Mouse (Mus musculus) retina, embryonic 14.5 days (tissue): ENCODE measurements at regions not wholly inside any gene's neighbourhood (a gene's known extent, or its start where the extent isn't known, plus 50 kb on each side); places are given as distances from the start of the nearest gene placed in this dataset.
A peak's percentile ranks its signal among the peaks of the same experiment; 100 is the strongest.

Experiments used
- DNase-seq: peaks from one replicate; pipeline ENCODE4 v3.0.0-alpha.2; 2015; ENCODE audit warnings: low spot score

GRCm38 (mm10) chr3:60698189-60698588 is 225.6 kb downstream of the Mbnl1 start:
- DNase-seq: no peak

DNA sequence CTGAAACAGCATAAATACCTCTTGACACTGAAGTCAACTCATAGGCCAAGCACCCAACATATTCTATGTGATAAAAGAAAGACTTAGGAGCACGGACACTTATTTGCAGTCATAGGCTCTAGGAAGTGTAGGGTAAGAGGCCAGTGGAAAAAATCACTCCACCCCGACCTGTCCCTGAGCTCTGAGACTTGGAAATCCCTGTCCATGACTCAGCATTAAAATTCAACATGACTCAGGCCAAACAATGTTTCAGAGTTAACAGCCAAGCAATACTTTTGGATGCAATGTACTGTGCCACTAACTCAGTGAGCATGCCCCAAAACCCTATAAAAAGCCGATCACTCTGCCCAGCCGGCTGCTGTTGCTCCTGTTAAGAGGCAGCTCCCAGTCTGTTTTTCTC is 234.5 kb downstream of the Mbnl1 start:
- no peak for DNase-seq

GRCm38 (mm10) chr3:60712896-60713295 is 240.3 kb downstream of the Mbnl1 start:
- no peak for DNase-seq

GRCm38 (mm10) chr3:60720322-60720721 is 247.7 kb downstream of the Mbnl1 start:
- DNase-seq: no peak

DNA sequence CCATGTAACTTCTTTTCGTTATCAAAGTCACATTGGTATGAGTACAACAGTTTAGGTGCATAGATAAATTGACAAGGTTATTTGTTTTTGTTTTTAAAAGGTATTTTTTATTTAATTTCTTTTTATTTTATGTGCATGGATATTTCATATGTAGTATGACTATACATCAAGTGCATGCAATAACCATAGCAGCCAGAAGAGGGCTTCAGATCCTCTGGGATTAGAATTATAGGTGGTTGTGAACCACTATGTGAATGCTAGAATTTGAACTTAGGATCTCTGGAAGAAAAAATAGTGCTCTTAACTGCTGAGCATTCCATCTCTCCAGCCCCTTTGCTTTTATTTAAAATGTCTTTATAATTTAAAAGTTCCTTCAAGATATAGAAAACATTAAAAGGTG is 258.7 kb downstream of the Mbnl1 start:
- no peak for DNase-seq

DNA sequence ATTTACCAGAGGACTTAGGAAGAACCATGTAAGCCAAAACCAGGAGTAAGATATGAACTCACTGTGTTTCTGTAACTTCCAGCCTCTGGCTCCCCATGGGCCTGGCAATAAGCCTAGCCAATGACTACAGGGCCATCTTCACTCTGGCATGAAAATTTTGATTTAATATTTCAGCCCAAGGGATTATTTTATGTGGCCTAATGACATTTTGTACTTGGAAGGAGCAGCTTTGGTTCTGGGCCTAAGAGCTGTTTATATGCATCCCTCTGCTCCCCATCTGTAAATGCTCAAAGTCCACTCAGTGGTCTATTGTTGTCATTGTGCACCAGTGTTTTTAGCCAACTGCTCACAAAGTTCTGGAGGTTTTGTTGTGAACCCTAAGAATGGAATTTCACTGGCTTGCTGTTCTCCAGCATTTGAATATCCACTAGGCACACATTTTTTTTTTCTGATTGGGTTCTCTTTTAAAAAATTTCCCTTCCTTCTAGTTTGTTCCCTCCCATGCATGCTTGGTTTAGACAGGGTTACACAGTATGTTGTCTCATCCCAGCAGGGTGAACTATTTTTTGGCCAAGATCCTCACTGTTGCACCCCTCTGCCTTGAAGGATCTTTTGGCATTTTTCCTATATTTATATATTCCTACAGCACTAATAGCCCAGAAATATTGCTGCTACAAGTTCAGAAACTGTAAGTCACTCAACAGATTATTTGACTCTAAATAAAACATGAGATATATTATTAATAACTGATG is 261.9 kb upstream of the P2ry1 start:
- DNase-seq: no peak

DNA sequence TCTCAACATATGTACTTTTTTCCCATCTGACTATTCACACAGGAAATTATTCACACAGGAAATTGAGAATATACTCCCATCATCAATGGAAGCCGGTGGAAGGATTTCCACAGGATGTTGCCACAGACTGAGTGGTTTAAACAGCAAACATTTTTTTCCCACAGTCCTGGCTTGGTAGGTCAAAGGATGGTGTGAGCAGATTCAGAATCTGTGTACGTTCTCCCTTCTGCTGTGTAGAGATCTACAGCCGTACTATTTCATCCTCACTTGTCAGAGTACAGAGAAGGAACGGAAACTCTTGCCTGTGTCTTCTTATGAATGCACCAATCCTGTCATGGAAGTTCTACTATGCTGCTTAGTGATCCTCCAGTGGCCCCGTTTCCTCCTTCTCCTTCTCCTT is 261.2 kb upstream of the P2ry1 start:
- DNase-seq: no peak

- DNase-seq: no peak
These were observed 260.4 kb upstream of the P2ry1 start for GRCm38 (mm10) chr3:60742232-60742631.

DNA sequence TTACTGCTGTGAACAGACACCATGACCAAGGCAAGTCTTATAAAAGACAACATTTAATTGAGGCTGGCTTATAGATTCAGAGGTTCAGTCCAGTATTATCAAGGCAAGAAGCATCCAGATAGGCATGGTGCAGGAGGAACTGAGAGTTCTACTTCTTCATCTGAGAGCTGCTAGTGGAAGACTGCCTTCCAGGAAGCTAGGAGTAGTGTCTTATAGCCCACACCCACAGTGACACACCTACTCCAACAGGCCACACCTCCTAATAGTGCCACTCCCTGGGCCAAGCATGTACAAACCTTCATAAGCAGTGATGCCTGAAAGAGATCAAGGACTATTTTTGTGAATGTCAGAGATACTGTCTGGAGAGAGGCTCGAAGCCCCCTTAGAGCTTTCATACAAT is 257.5 kb upstream of the P2ry1 start:
- DNase-seq: no peak

DNA sequence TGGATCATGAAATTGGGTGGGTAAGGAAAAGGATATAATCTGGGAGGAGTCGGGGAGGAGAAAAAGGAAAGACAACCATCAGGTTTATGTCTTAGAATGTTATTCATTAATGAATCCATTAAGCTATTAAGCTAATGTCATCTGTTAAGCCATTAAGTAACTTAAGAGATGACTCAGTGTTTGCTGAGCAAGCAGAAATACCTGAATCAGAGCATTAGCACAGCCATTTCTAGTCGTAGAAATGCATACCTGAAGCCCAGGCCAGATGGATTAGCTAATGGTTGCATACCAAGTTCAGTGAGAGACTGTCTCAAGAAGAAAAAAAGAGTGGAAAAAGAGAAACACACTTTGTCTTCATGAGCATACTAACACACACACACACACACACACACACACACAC is 244.0 kb upstream of the P2ry1 start:
- no peak for DNase-seq

DNA sequence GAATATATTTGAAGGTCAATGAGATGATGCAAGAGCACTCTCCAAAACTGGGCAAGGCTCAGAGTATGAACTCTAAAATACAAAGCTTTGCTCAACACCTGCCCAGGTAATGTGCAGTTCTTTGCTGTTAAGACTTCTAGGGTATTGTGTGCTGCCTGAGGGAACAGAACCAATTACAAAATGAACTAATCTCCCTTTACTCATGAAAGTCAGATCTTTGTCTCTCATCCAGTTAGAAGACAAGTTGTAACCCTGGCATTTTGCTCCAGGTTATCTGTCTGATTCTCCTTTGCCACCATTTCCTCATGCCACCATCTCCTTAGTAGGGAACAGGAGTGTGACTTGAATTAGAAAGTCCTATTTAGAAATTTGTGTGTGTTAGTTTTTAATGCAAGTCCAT is 243.5 kb upstream of the P2ry1 start:
- DNase-seq: no peak

DNA sequence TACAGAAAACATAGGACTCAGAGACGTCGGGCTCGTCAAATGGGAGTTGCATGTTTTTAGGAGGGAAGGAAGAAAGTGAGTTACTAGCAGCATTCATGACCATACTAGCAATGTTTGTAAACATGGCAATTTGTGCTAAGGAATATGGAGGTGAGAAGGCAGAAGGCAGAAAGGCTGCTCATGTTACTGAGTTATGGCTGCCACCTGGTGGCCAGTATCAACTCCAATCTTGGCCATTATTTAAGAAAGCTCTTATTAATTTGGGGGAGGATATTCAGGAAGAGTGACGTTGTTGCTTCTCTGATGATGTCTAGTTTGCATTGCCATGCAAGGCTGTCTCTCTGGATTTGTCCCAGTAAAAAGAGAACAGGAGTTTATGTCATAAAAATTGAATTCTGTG is 239.7 kb upstream of the P2ry1 start:
- DNase-seq: peak; percentile 69

DNA sequence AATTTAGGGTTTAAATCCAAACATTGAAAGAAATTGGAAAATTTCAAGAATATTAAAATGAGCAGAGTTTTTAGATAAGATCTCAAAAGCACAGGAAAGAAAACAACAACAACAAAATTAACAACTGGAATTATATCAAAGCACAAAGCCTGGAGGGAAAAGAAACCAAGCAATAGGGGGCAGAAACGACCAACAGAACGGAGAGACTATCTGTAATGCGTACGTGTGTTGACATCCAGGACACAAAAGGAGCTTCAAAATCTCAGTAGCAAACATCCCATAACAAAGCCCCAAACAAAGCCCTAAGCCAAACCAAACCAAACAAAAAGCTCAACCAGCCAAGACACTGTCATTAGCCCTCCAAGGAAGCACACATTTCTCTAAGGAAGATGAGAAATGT is 237.5 kb upstream of the P2ry1 start:
- no peak for DNase-seq

GRCm38 (mm10) chr3:60768996-60769395 is 233.6 kb upstream of the P2ry1 start:
- DNase-seq: no peak

DNA sequence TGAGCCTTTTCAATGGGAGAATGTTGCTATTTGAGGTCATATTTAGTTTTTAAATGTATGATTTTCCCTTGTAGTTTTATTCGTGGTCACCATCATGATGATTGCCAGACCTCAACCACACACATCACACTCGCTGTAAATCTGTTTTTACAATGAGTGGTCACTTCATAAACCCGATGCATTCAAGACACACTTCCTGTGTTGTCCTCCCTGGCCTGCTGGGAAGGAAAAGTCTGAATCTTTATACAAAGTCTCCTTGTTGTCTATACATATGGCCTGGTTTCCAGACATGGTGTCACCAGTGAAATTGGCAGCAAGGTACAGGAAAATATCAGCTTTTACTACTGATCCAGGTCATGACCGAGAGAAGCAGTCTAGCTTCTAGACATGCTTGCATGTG is 230.7 kb upstream of the P2ry1 start:
- DNase-seq: no peak

GRCm38 (mm10) chr3:60773383-60773782 is 229.2 kb upstream of the P2ry1 start:
- no peak for DNase-seq

- DNase-seq: peak; percentile 5
These were observed 217.3 kb upstream of the P2ry1 start for GRCm38 (mm10) chr3:60785137-60785875.

GRCm38 (mm10) chr3:60787989-60788388 is 214.6 kb upstream of the P2ry1 start:
- no peak for DNase-seq

DNA sequence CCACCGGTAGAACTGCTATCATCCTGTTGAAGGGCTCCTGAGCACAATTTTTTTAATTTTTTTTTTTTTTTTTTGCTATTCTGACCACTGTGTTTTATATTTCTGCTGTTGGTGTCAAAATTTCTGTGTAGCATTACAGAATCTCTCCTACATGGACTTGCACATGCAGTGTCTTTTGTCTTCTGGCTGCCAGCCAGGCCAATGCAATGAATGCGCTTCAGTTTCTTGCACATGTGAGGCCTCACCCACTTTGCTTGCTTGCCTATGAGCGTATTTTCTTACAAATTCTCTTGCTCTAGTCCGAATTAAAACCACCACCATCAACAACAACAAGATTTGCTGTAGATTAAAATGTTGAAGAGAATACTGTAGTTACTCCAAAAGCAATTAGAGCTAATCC is 213.2 kb upstream of the P2ry1 start:
- DNase-seq: no peak

DNA sequence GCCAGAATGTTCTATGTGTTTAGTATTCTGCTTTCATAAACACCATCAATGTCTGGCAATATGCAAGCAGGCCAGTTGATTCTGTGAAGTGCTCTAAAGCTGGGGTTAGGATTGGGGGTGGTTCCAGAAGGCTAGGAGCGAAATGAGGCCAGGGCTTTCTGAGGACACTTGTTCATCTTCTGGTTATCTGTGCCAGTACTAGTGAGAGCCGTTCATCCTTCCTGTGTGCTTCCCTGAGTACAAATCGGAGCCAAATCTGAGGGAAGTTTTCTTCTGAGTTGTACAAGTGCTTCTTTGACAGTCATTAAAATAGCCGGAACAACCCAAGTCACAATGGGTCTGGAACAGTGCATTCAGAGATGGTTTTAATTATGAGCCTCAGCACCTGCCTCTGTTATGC is 210.4 kb upstream of the P2ry1 start:
- no peak for DNase-seq

DNA sequence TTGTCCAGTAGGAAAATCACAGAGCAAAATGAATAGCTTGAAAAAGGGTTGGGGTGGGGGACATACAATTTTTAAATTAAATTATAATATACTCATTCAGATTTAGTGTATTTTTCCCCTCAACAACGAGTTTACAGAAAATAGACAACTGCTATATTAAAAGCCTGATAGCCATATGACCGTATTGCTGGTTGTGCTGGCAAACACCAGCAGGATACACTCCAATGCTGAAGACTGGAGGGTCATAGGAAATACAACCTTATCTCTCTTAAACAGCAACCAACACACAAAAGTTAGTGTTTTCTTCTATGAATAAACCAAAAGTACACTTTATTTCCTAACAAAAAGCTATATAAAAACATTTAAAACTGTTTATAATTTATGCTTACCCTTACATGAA is 206.4 kb upstream of the P2ry1 start:
- no peak for DNase-seq

- no peak for DNase-seq
These were observed 204.8 kb upstream of the P2ry1 start for GRCm38 (mm10) chr3:60797808-60798207.

DNA sequence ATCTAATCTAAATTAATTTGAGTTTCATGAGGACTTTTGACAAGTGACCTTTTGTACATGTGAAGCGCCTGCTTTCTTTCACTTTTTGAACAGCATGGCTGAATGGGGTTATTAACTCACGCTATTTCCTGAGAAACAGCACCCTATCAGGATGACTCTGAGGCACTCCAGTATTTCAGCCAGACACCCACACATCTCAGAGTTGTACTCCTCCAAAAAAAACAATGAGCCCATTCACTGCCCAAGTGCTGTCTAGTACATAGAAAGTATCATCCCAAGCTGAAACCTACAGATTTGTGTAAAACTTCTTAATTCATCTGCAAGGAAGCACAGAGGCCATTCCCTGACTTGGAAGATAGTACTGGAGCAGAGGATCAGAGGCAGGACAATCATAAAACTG is 204.1 kb upstream of the P2ry1 start:
- no peak for DNase-seq

- no peak for DNase-seq
These were observed 203.7 kb upstream of the P2ry1 start for GRCm38 (mm10) chr3:60798862-60799261.
